Mouse (Mus musculus) neural tube, embryonic 15.5 days (tissue): ENCODE measurements around the gene Id3. TPM values are rescaled to one million over a fixed set of nuclear protein-coding genes. Genes with fewer than 3 reads are reported as not detected.
A peak's percentile ranks its signal among the peaks of the same experiment; 100 is the strongest.
"Not testable (repeated sequence)": the region's sequence is repeated elsewhere in the genome, so short reads cannot be mapped to it uniquely, and the experiment has no call there.

Experiments
- ATAC-seq: fragments of 200-750 bp; cut with Nextera tagmentation; 2 replicates; pipeline ENCODE4 v1.8.0; 2017; ENCODE audit warnings: mild to moderate bottlenecking, moderate TSS enrichment, moderate library complexity; ENCODE audit not compliant: low FRiP score
- H3K27ac ChIP-seq: fragments of 300-500 bp; sonication (generic); replicated peaks from 2 replicates; pipeline ENCODE4 v1.5.1; 2015; ENCODE audit warnings: mild to moderate bottlenecking, inconsistent platforms
- H3K27me3 ChIP-seq: fragments of 300-500 bp; sonication (generic); replicated peaks from 2 replicates; pipeline ENCODE4 v1.6.1; 2015; ENCODE audit warnings: inconsistent platforms
- H3K36me3 ChIP-seq: fragments of 300-500 bp; sonication (generic); 2 replicates; pipeline ENCODE4 v1.6.1; 2015; ENCODE audit warnings: inconsistent platforms
- H3K4me1 ChIP-seq: fragments of 300-500 bp; sonication (generic); 2 replicates; pipeline ENCODE4 v1.6.1; 2015; ENCODE audit warnings: inconsistent platforms
- H3K4me2 ChIP-seq: fragments of 300-500 bp; sonication (generic); 2 replicates; pipeline ENCODE4 v1.6.1; 2015; ENCODE audit warnings: inconsistent platforms, mild to moderate bottlenecking, moderate library complexity
- H3K4me3 ChIP-seq: fragments of 300-500 bp; sonication (generic); replicated peaks from 2 replicates; pipeline ENCODE4 v1.5.1; 2015; ENCODE audit warnings: mild to moderate bottlenecking, inconsistent platforms
- H3K9ac ChIP-seq: fragments of 300-500 bp; sonication (generic); replicated peaks from 2 replicates; pipeline ENCODE4 v1.6.1; 2015; ENCODE audit warnings: mild to moderate bottlenecking, inconsistent platforms
- H3K9me3 ChIP-seq: fragments of 300-500 bp; sonication (generic); replicated peaks from 2 replicates; pipeline ENCODE4 v1.6.1; 2016; ENCODE audit warnings: inconsistent platforms
- whole genome bisulfite sequencing: fragments of 180-500 bp; shearing (Covaris S2); methylation state at CpG from one replicate; pipeline ENCODE4 v1.1.7; 2015; ENCODE audit warnings: mixed read lengths; 5-methylcytosine and 5-hydroxymethylcytosine counted together
- polyA plus RNA-seq: library from polyadenylated mRNA; unstranded; fragments of >200 nt; fragmentation: Nextera tagmentation; extraction: Ambion mirVana; gene quantifications from 2 replicates; pipeline ENCODE4 v1.2.1, GENCODE M21; 2015

The Id3 gene
- polyA plus RNA-seq = 227 TPM in 2 replicates

GRCm38 (mm10) chr4:136143193-136143976 is at the start of gene Id3:
TSS of gene Id3 (plus strand) at chr4:136143497.
- Histone ChIP-seq H3K9me3 (no peaks in the 10 kb centered on the region), H3K27ac (peak within 1 kb of the TSS; percentile 88), H3K4me3 (peak within 1 kb of the TSS; percentile 58), H3K9ac (peak within 1 kb of the TSS; percentile 69), H3K4me2 (peak within 1 kb of the TSS; percentile 87), H3K27me3 (peaks cover 21% of the 10 kb centered on the region; the same call in 1 of the 2 replicates), H3K36me3 (no peaks in the 10 kb centered on the region), H3K4me1 (peaks cover 77% of the 10 kb centered on the region)
- WGBS = under 1% methylated on average over 39 of the region's 39 CpGs
- ATAC-seq = peak; percentile 82

- no peaks in the 10 kb centered on the region for H3K27me3 ChIP-seq
- 62% methylated on average over 18 of the region's 18 CpGs for WGBS
- H3K4me3 ChIP-seq = no peak overlapping the region
- peak overlapping the region; percentile 74 for H3K27ac ChIP-seq
- peak; percentile 84 for ATAC-seq
- no peak overlapping the region for H3K4me2 ChIP-seq
- H3K4me1 ChIP-seq = no peaks in the 10 kb centered on the region
- no peaks in the 10 kb centered on the region for H3K9me3 ChIP-seq
- no peaks in the 10 kb centered on the region for H3K36me3 ChIP-seq
- H3K9ac ChIP-seq = no peak overlapping the region
Measured at GRCm38 (mm10) chr4:136094519-136095219, 48.6 kb upstream of the Id3 start.

- peak overlapping the region; percentile 74 for H3K27ac ChIP-seq
- H3K9me3 ChIP-seq = no peaks in the 10 kb centered on the region
- no peaks in the 10 kb centered on the region for H3K4me1 ChIP-seq
- H3K4me2 ChIP-seq = no peak overlapping the region
- H3K27me3 ChIP-seq = no peaks in the 10 kb centered on the region
- 79% methylated on average over 9 of the region's 9 CpGs for WGBS
- H3K9ac ChIP-seq = no peak overlapping the region
- ATAC-seq = no peak
- no peaks in the 10 kb centered on the region for H3K36me3 ChIP-seq
- H3K4me3 ChIP-seq = no peak overlapping the region
Measured at GRCm38 (mm10) chr4:136095490-136096105, 47.7 kb upstream of the Id3 start.

- H3K27me3 ChIP-seq = no peaks in the 10 kb centered on the region
- ATAC-seq = no peak
- no peaks in the 10 kb centered on the region for H3K4me1 ChIP-seq
- 88% methylated on average over 11 of the region's 11 CpGs for WGBS
- no peaks in the 10 kb centered on the region for H3K36me3 ChIP-seq
- no peak overlapping the region for H3K27ac ChIP-seq
- no peaks in the 10 kb centered on the region for H3K9me3 ChIP-seq
- H3K4me3 ChIP-seq = no peak overlapping the region
- H3K9ac ChIP-seq = no peak overlapping the region
- H3K4me2 ChIP-seq = no peak overlapping the region
Measured at GRCm38 (mm10) chr4:136096446-136097113, 46.7 kb upstream of the Id3 start.

GRCm38 (mm10) chr4:136098446-136098845 is 44.9 kb upstream of the Id3 start:
- Histone ChIP-seq H3K4me3 (no peak overlapping the region), H3K27me3 (no peaks in the 10 kb centered on the region), H3K9me3 (no peaks in the 10 kb centered on the region), H3K4me1 (no peaks in the 10 kb centered on the region), H3K9ac (no peak overlapping the region), H3K36me3 (no peaks in the 10 kb centered on the region), H3K4me2 (no peak overlapping the region), H3K27ac (no peak overlapping the region)
- 99% methylated on average over 3 of the region's 3 CpGs for WGBS
- no peak for ATAC-seq

GRCm38 (mm10) chr4:136100396-136101070 is 42.8 kb upstream of the Id3 start:
- Histone ChIP-seq H3K4me3 (no peak overlapping the region), H3K27ac (no peak overlapping the region), H3K4me2 (no peak overlapping the region), H3K27me3 (no peaks in the 10 kb centered on the region), H3K36me3 (no peaks in the 10 kb centered on the region), H3K9me3 (no peaks in the 10 kb centered on the region), H3K9ac (no peak overlapping the region), H3K4me1 (peaks cover 14% of the 10 kb centered on the region)
- no peak for ATAC-seq
- 81% methylated on average over 12 of the region's 12 CpGs for WGBS

- ATAC-seq, H3K36me3 ChIP-seq: not testable (repeated sequence)
Measured at GRCm38 (mm10) chr4:136101753-136102152, 41.5 kb upstream of the Id3 start.

GRCm38 (mm10) chr4:136104590-136105337 is 38.5 kb upstream of the Id3 start:
- peak overlapping the region; percentile 26 for H3K4me2 ChIP-seq
- no peaks in the 10 kb centered on the region for H3K9me3 ChIP-seq
- 6% methylated on average over 18 of the region's 18 CpGs for WGBS
- ATAC-seq = peak; percentile 61
- no peaks in the 10 kb centered on the region for H3K27me3 ChIP-seq
- H3K4me3 ChIP-seq = no peak overlapping the region
- no peaks in the 10 kb centered on the region for H3K36me3 ChIP-seq
- H3K4me1 ChIP-seq = peaks cover 14% of the 10 kb centered on the region
- H3K9ac ChIP-seq = 0 out of 2 replicates have a peak overlapping the region, but pooled peaks have one; percentile 32
- H3K27ac ChIP-seq = peak overlapping the region; percentile 71

More at GRCm38 (mm10) chr4:136101753-136102152, 41.5 kb upstream of the Id3 start:
- H3K9me3 ChIP-seq, H3K9ac ChIP-seq, H3K27ac ChIP-seq, H3K27me3 ChIP-seq, H3K4me2 ChIP-seq, H3K4me3 ChIP-seq: not testable (repeated sequence)
- peaks cover 14% of the 10 kb centered on the region for H3K4me1 ChIP-seq
- WGBS = 90% methylated on average over 4 of the region's 4 CpGs

- Histone ChIP-seq H3K4me3 (no peak overlapping the region), H3K36me3 (no peaks in the 10 kb centered on the region), H3K9me3 (no peaks in the 10 kb centered on the region), H3K4me2 (no peak overlapping the region), H3K4me1 (peaks cover 14% of the 10 kb centered on the region), H3K27me3 (no peaks in the 10 kb centered on the region), H3K9ac (no peak overlapping the region), H3K27ac (no peak overlapping the region)
- WGBS = 52% methylated on average over 7 of the region's 7 CpGs
- ATAC-seq = no peak
Measured at GRCm38 (mm10) chr4:136106880-136107301, 36.4 kb upstream of the Id3 start.

GRCm38 (mm10) chr4:136109153-136109552 is 34.1 kb upstream of the Id3 start:
- Histone ChIP-seq H3K4me2 (no peak overlapping the region), H3K4me1 (peaks cover 13% of the 10 kb centered on the region), H3K27ac (no peak overlapping the region), H3K9me3 (no peaks in the 10 kb centered on the region), H3K27me3 (no peaks in the 10 kb centered on the region), H3K4me3 (no peak overlapping the region), H3K36me3 (no peaks in the 10 kb centered on the region), H3K9ac (no peak overlapping the region)
- ATAC-seq = no peak
- 98% methylated on average over 2 of the region's 2 CpGs for WGBS
